Mouse (Mus musculus) skeletal muscle tissue, adult 2 months (tissue): Measurements from ENCODE around the gene Nbl1.

Source experiments
- DNase-seq: peaks from one replicate; pipeline ENCODE4 v3.0.0-alpha.2; 2012; ENCODE audit warnings: low read depth, low spot score

The Nbl1 gene

DNA sequence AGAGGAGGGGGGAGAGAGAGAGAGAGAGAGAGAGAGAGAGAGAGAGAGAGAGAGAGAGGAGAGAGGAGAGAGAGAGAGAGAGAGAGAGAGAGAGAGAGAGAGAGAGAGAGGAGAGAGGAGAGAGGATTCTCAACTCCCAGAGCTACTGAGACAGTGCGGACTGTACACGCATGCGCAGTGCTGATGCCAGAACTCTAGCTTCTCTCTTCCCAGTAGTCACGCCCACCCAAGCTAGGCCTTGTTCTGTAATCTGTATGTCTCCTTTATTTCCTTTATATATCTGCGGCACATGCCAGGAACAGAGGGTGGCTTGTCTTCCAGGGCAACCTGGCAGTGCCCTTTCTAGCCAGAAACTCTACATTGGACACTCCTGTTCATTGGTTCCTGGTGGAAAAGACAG lies 28.0 kb downstream of the Nbl1 start:
- no peak for DNase-seq

DNA sequence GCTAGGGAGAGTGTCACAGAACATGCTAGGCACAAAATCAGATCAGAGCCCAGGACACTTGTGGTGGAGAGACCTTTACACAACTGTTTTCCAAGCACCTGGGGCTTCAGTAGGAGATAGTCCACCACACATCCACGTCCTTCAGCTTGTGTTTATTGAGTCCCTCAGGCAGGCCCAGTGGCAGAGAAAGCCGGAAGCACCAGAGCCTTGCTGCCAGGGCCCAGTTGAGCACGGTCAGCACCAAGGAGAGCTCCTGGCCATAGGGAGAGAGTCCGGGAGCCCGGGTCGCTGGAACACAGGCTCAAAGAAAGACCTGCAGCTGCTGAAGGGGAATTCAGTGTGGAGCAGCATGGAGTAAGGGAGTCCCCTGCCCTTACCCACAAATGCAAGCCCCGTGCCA lies 33.2 kb downstream of the Nbl1 start:
- no peak for DNase-seq

DNA sequence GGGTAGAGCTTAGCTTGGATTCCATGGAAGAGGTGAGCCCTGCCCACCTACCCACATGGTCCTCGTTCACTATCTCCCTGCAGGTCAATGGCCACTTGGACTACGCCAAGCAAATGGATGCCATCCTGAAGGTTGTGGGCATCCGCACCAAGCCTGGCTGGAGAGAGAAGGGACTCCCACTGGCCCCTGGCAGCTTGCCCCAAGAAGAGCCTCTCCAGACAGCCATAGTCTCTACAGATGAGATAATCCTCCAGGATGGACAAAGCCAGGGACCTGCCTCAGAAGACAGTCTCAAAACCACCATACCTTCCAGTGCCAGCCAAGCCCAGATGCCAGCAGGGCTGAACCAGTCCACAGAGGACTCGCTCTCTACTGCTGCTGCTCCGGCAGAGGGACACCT lies 34.8 kb downstream of the Nbl1 start:
- no peak for DNase-seq

DNA sequence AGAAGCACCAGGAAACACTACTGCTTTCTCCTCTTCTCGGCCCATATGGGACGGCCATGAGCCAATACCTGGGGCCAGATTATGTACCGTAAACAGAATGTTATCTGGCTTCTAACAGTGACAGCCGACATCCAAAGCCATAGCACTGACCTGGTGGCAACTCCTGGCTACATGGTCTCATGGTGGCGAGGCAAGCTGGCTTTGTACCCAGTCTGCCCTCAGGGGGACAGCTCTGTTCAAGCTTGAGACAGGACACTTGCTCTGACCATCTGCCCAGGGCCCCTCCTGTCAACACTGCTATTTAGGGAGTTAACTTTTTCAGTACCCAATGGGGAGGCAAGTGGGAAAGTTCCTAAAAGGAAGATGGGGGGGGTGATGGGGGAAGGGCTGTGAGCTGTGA lies 35.5 kb downstream of the Nbl1 start:
- no peak for DNase-seq

DNA sequence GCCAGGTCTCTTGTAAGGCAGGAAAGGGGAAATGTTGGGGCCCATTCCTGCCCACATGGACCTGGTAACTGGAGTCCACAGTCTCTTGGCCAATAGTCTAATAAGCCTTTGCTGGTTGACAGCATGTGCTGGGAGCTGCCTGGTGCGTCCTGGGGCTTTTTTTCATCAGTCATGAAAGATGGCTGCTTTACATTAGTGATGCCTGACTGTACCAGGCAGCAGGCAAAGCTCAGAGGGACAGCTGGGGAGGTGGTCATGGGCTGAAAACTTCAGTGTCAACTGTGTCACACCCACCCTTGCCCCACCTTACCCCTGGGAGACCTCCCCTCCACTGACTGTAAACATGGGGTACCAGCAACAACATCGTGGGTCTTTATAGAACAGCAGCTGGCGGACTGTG lies 37.0 kb downstream of the Nbl1 start:
- DNase-seq, result no peak

DNA sequence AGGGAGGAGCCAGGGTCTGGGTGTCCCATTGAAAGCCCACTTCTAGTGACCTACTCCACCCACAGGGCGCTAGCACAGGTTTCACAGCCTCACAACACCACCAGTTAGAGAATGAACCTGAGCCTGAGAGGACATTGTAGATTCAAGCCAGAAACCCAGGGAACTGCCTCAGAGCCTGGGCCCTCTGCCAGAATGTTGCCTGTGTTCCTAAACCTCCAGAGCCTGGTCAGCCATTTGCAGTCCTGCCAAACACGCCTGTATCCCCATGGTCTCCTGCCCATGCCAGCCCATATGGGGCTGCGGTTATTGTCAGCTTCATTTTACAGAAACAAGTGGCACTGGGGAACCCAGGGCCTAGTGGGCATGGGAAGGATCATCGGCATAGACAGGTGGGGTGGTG lies 37.5 kb downstream of the Nbl1 start:
- no peak for DNase-seq

DNA sequence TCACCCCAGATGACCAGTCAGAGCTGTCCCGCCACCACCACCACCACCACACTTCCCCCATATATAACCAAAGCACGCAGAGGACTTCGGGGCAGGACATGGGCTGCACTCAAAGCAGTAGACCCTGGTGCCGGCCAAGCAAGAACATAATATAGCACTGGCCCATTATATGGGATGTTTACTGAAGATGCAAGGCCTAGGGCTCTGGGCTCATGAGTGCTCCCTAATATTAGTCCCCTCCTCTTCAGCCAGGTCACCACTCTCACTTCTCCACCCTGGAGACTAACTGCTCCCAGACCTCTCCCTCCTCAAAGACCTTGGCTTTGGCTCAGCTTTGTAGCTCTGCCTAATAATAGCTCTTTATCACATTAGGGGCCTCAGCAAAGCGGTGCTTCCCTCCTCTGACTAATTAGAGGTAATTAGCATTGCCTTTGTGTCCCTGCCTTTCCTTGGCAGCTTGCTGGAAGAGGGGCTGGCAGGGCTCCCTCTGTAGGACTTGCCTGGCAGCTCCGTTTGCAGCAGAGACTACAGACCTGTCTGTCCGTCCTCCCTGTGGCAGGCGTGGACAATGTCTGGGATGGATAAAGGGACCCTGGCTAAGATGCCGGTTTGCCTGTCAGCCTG lies 38.4 kb downstream of the Nbl1 start:
- DNase-seq, result no peak

DNA sequence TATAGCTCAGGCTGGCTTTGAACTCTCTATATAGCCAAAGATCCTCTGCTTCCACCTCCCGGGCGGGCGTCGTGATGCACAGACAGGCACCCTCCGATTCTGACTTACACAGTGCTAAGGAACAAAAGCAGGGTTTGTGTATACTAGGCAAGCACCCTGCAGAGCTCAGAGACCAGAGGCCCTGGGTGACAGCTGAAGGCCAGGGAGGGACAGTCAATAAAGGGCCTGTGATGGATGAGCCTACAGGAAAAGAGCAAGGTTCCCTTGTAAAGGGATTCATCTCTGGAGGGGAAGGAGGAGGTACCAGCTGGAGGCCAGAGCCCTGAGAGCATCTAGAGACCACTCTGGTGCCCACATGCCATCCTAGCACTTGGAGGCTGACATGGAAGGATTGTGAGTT lies 39.4 kb downstream of the Nbl1 start:
- DNase-seq, result no peak

DNA sequence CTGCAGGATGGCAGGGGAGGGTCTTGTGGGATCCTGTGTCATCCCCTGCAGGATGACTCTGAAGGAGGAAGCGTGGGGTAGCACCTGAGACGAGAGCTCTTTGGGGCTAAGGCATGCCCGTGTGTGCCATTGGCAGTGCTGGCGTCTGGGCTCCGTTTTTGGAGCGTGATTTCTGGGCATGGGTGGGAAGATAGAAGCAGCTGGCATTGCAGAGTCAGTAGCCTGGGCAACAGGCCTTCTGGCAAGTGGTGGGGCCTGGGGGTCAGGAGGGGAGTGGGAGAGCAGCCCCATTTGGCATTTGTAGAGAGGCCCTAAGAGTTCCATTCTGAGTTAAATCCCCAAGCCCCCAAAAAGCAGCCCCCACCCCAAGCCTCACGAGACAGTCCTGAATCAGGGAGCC lies 40.0 kb downstream of the Nbl1 start:
- DNase-seq, result no peak

DNA sequence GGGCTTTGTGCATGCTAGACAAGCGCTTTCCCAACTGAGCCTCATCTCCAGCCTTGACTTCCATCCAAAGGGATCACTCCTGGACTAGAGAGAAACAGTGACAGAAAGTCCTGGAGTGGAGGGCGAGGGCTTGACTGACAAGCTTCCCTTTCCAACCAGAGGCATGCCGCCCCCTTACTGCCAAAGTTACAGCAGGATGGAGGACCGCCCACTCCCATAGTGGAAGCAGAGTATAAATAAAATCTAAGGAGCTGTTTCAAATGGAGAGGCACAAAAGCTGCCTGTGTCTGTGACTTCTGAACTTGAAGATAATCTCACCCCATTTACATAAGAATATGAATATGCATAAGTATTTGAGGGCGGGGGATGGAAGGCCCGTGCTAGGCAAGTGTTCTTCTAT lies 44.3 kb downstream of the Nbl1 start:
- DNase-seq, result no peak

DNA sequence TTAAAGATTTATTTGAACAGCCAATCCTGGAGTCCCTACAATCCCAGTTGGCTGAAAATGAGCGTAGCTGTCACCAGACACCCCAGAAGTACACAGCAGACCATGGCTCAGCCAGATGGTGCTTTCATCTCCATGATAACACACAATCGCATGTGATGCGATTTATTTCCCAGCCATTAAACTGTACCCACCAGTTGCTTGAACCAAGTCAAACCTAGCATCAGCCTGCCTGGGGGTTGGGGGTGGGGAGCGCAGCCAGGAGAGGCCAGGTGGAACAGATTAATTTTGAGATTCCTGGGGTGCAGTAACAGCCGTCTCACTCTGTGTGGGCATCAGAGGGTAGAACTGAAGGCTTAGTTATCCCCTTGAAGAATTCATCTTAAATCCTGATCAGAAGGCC lies 46.4 kb downstream of the Nbl1 start:
- DNase-seq, result no peak

DNA sequence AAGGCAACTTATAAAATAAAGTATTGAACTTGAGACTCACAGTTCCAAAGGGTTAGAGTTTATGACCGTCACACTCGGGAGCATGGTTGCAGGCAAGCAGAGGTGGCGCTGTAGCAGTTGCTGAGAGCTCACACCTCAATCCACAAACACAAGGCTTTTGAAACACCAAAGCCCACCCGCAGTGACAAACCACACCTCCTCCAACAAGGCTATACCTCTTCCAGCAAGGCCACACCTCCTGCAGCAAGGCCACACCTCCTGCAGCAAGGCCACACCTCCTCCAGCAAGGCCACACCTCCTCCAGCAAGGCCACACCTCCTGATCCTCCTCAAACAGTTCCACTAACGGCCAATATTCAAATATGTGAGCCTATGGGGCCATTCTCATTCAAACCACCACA lies 48.2 kb downstream of the Nbl1 start:
- no peak for DNase-seq

DNA sequence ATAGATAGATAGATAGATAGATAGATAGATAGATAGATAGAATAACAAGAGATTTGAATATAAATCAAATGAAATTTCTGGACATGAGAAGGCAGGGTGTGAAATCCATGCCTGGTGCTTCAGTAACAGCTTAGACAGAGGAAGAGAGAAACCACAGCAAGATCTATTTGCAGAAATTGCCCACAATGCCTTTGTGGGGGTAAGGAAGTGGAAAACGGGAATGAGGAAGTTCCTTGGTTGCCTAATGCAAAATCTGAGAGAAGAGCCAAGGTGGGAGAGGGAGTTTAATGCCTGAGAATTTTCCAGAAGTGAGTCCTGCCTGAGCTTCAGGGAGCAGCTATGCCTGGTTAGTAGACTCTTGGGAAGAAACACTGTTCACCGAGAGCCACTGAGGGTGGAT lies 49.2 kb downstream of the Nbl1 start:
- no peak for DNase-seq

DNA sequence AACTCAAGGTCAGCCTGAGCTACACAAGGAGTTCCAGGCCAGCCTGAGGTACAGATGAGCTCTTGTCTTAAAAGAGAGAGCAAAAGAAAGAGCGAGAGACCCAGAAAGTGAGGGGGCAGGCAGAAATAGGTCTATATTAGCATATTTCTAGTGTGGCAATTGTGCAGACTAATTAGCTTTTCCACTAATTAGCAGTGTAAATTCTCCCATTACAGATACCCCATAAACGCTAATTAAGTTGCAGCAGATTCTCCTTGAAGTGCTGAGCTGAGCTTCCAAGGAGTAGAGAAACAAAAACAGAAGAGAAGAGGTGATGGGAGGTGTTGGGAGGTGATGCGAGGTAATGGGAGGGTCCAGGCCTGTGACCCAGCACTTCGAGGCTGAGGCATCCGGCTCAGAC lies 50.2 kb downstream of the Nbl1 start:
- no peak for DNase-seq

DNA sequence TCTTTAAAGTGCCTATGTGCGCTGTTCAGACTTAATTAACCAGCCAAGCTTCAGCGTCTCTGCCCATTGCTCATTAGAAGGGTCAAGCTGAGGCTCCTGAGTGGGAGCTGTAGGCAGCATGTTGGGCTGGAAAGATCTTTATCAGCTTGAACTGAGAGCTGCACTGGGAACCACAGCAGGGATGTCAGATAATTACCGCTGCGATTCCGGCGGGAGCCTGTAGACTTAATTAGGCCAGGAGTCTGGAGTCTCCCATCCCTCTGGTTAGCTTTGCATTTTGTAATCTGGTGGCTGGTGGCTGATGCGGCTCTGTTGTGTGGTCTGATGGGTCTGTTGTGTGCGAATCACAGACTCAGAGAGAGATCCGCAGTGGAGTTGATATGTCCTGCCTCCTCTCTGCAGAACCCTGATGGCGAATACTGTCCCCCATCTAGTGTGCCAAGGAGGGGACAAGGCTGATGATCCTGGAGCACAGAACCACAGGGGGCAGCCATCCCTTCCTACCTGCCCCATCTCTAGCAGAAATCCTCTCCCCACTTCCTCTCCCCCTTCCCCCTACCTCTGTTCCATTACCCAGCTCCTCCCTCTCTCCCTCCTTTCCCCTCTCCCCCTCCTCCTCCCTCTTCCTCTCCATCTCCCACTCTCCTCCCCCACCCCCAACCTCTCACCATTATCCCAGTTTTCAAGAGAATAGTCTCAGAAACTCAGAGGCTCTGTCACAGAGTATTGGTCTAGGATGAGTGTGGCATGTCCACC lies 52.5 kb downstream of the Nbl1 start:
- DNase-seq, result no peak

DNA sequence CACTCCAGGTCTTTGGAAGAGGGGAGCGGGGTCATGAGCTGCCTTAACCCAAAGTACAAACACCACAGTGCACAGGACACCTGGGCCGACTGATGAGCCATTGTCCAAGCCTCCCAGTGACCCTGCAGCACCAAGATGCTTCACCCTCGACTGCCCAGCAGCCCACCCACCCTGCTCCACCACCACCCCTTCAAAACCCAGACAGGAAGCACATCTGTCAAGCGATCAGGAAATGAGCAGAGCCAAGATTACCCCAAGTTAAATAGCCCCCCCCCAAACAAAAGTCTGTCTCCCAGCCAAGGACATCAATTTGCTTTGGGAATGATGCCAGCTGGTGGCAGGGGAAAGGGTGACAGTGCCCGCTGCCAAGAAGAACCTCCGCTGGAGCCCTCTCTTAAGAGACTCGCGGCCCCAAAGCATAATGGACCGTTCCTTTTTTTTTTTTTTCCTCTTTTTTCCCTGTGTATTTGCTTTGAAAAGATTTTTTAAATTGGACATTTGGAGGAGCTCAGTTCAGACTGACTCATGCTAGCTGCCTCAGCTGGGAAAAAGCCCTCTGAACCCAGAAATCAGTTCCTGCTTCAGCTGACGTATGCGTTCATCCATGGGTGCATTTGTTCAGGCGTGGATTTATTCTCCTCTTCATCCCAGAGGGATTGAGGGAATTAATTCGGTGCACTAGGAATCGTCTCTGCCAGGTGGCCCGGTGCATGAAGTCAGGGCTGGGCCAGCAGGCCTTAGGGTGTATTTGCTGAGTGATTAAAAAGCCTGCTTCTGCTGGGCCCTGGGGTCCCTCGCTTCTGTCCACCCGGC lies 54.8 kb downstream of the Nbl1 start:
- DNase-seq, result no peak

DNA sequence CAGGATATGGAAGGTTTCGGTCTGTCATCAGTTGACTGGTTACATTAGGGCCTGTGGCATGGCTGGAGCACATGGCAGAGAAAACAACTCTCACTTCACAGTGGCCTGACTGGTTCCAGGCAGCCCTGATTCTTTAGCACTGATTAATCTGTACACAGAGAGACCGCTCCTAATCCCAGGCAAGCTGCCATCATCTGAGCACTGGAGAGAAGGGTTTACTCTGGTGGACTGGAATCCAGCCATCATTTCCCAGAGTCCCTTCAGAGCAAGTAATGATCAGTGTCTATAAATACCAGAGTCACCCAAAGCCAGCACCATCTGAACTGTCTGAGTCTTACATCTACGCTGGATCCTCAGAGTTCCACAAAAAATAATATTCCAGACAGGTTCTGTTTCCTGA lies 57.0 kb downstream of the Nbl1 start:
- peak; percentile 45 for DNase-seq

DNA sequence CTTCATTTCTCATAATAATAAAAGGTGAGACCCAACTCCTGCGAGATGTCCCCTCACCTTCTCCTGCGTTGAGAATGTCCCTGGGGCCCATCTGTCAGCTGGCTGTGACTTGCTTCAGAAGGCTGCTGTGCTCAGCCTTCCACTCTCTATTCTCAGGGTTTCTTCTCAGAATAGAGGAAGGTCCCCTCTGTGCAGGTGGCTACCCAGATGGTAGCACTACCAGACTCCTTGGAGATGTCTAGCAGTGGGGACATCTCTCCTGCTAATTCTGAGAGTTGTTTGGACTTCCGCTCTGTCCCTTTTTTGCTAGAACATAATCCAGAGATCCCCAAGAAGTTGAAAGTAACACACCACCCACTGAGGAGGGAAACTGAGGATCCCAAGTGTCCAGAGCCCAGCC lies 57.9 kb downstream of the Nbl1 start:
- DNase-seq, result no peak

DNA sequence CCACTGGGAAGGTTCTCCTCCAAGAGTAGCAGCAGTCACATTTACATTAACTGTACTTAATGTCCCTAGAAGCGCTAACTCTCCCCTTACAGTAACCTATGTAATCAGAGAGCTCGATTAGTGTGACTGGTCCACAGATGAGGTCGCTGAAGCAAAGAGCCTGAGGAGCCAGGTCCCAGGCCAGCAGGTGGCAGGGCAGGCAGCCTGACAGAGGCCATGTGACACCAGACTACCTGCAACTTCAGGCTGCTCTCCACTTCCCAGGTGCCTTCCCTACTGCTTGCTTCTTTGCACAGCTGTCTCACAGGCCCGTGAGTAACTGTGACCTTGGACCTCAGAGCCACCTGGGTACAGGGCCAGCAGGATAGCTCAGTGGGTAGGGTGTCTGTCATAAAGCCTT lies 58.3 kb downstream of the Nbl1 start:
- no peak for DNase-seq

DNA sequence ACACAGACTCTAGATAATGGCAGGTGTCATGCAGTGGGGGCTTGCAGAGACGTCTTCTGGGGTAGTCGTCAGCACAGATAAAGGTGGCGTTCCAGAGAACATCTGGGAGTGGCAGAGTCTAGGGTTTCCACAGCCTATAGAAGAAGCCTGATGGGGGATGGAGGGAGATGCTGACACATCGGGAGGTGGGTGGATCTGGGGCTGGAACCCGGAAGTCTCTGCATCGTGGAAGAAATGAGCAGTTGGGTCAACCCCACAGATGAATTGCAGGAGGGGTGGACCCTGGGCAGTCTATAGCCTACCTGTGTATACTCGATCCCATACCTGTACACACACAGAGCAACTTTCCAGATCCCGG lies 58.8 kb downstream of the Nbl1 start:
- DNase-seq, result no peak

DNA sequence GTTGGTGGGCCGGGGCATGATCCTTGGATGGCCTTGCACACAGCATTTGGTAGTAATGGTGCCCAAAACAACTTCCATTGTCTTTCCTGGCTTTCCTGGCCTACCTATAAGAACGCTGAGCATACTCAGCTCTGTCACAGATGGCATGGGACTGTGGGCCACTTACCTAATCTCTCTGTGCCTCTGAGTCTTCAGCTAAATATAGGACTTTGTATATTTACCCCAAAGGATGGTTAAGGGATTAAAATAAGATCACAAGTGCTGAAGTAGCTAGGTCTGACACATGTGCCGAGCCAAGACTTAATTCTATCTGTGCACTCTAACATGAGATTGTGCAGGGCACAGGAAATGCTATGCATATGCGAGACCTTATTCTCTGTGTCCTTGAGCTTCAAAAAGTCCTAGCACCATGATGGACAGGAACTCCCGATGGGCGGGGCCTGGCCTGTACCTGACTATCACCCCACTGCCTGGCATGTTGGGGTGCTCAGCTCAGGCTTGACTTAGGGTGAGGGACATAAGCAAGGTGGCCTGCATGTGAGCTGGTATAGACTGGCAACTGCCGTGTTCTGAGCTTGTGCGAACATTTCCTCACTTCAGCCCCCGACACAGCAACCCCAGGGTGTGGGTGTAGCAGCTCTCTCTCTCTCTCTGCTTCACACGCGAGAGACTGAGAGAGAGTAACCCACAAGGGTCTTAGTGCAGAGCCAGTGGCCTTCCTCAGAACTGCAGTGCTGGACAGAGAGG lies 59.4 kb downstream of the Nbl1 start:
- no peak for DNase-seq

DNA sequence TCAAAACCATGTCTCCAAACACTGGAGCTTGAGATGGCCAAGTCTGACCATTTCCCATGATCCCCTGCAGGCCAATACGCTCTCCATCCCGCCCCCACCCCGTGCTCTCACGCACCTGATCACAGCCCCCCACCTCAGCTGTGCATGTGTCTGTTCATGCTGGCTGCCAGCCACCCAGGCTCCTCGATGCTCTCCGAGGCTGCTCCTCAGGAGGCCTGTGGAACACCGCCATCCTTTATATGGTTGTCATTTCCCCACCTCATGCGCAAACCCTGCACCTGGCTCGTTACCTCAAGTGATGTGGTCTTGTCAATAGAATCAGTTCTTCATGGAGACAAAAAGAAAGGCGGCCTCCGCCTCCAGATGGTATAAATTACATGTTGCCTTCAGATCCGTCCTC lies 60.3 kb downstream of the Nbl1 start:
- DNase-seq, result no peak
